Mouse (Mus musculus) CH12.LX (cell line): Measurements from ENCODE around the gene Cnot6.

Source experiments
- CTCF ChIP-seq, 2 experiments: IDR thresholded peaks in 1 of 2; conservative IDR thresholded peaks in 1 of 2; 2 replicates each; pipeline ENCODE4 v1.5.1; 2011 to 2012; ENCODE audit warnings: low read depth in 2 of 2, low read length in 2 of 2, improper control_type of control experiment in 1 of 2, inconsistent platforms in 1 of 2, mild to moderate bottlenecking in 1 of 2, moderate library complexity in 1 of 2
- MAZ ChIP-seq: IDR thresholded peaks from 2 replicates; pipeline ENCODE4 v1.6.1; 2012; ENCODE audit warnings: low read depth, mild to moderate bottlenecking, inconsistent platforms, low read length, improper control_type of control experiment, moderate library complexity
- MXI1 ChIP-seq: IDR thresholded peaks from 2 replicates; pipeline ENCODE4 v1.6.1; 2011; ENCODE audit warnings: mild to moderate bottlenecking, low read depth, low read length, improper control_type of control experiment
- PAX5 ChIP-seq: IDR thresholded peaks from 2 replicates; pipeline ENCODE4 v1.6.1; 2012; ENCODE audit warnings: low read length, inconsistent platforms, mixed read lengths
- POLR2A ChIP-seq: IDR thresholded peaks from 2 replicates; pipeline ENCODE4 v1.6.1; 2011; ENCODE audit warnings: low read depth, mild to moderate bottlenecking, improper control_type of control experiment, low read length
- RAD21 ChIP-seq: IDR thresholded peaks from 2 replicates; pipeline ENCODE4 v1.6.1; 2011; ENCODE audit warnings: low read depth, mild to moderate bottlenecking, low read length, improper control_type of control experiment, moderate library complexity
- ZKSCAN1 ChIP-seq: IDR thresholded peaks from 2 replicates; pipeline ENCODE4 v1.6.1; 2012; ENCODE audit warnings: low read depth, inconsistent platforms, low read length, improper control_type of control experiment, borderline replicate concordance

DNA sequence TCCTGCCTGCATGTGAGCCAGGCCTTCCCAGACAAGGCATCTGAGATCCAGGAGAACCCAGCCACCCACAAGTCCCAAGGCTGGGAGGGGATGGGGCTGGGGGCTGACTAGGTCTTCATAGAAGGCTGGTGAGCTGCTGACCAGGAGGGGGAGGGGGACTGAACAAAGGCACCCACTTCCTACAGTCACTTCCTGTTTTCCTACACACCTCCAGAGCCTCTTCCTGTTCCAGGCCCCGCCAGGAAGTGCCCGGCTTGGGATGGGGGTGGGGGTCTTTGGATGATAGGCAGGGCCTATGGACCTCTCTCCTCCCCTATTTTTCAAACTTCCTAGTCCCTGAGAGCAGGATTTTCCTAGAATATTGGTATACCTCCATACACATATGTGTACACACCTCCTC lies 80.3 kb downstream of the Cnot6 start:
- TF ChIP-seq RAD21 (no peak), MXI1 (no peak), CTCF (conservative IDR thresholded peaks at IDR 0.05 in 1 of 2, IDR thresholded peaks at IDR 0.05 in 1 of 2; ENCODE audit: low read depth in 2 of 2, low read length in 2 of 2) (no peak), PAX5 (no peak), MAZ (no peak), ZKSCAN1 (no peak), POLR2A (no peak)
